Mouse (Mus musculus): ENCODE results near the gene Lix1l.

GRCm38 (mm10) chr3:96596228-96596707, 4.7 kb upstream of the Lix1l start, which contains the start of gene Ankrd34a:
- TF ChIP-seq CTCF (IDR thresholded peaks at IDR 0.05; ENCODE audit: borderline replicate concordance, extremely low read depth, insufficient read depth, insufficient read length) (no peak), POLR2A (IDR thresholded peaks at IDR 0.05; ENCODE audit: borderline replicate concordance, extremely low read depth, insufficient read depth, insufficient read length, poor library complexity, severe bottlenecking) (no peak)
